Comparison of ENCODE assay signal across 14 mouse cellular contexts in genomic region chr10:115099890-115100580, GRCm38 (mm10).
A peak's percentile ranks its signal among the peaks of the same experiment; 100 is the strongest.
DNase-seq lines count a peak whose midpoint lies in the region; ATAC-seq and TF ChIP-seq lines count a peak whose summit lies in the region.
"Had no signal": no experiment of that assay in that cellular context is flagged by ENCODE, and none has a peak within 500 bp of the region (broad histone marks: within the 10 kb centered on the region; RNA-seq: fewer than 3 reads in every experiment).

No protein-coding gene starts in this region.

- H3K27me3 ChIP-seq in hindbrain, embryonic 14.5 days (ENCODE audit: control insufficient read depth, insufficient read depth, low read length) = no peaks in the 10 kb centered on the region
- H3K27me3 ChIP-seq: embryonic facial prominence, embryonic 12.5 days; forebrain, embryonic 15.5 days; stomach, embryonic 15.5 days had no signal

- no peaks in the 10 kb centered on the region for H3K9me3 ChIP-seq in hindbrain, embryonic 14.5 days (ENCODE audit: control insufficient read depth, low read length)
- H3K9me3 ChIP-seq: embryonic facial prominence, embryonic 12.5 days; forebrain, embryonic 15.5 days; stomach, embryonic 15.5 days had no signal

- WGBS in hindbrain, embryonic 14.5 days = 77% methylated on average over 9 of the region's 9 CpGs

- H3K4me2 ChIP-seq in hindbrain, embryonic 14.5 days (replicated peaks) = no peak overlapping the region
- H3K4me2 ChIP-seq: embryonic facial prominence, embryonic 12.5 days; forebrain, embryonic 15.5 days; stomach, embryonic 15.5 days had no signal

- H3K27ac ChIP-seq in bone marrow macrophage, adult 2 months (ENCODE audit: insufficient read depth, low read depth, low read length) = peak overlapping the region; percentile 9
- H3K27ac ChIP-seq in hindbrain, embryonic 14.5 days = no peak overlapping the region
- H3K27ac ChIP-seq: embryonic facial prominence, embryonic 12.5 days; forebrain, embryonic 15.5 days; stomach, embryonic 15.5 days had no signal

- peaks cover 19% of the 10 kb centered on the region for H3K4me1 ChIP-seq in bone marrow macrophage, adult 2 months (ENCODE audit: control insufficient read depth, insufficient read depth, low read length)
- no peaks in the 10 kb centered on the region for H3K4me1 ChIP-seq in hindbrain, embryonic 14.5 days (replicated peaks; ENCODE audit: control insufficient read depth, insufficient read depth, low read length)
- H3K4me1 ChIP-seq: embryonic facial prominence, embryonic 12.5 days; forebrain, embryonic 15.5 days; stomach, embryonic 15.5 days had no signal

- intact Hi-C loops in heart, postnatal 25 days (cut with DNase I) = no loop called here

- H3K9ac ChIP-seq in hindbrain, embryonic 14.5 days = no peak overlapping the region
- H3K9ac ChIP-seq: embryonic facial prominence, embryonic 12.5 days; forebrain, embryonic 15.5 days; stomach, embryonic 15.5 days had no signal

- no peak for TF ChIP-seq CTCF in bone marrow macrophage, adult 2 months (IDR thresholded peaks at IDR 0.05; ENCODE audit: low read depth, low read length)

- H3K4me3 ChIP-seq in bone marrow macrophage, adult 2 months (ENCODE audit: insufficient read depth, low read length) = no peak overlapping the region
- H3K4me3 ChIP-seq in hindbrain, embryonic 14.5 days (replicated peaks; ENCODE audit: low read length) = no peak overlapping the region
- H3K4me3 ChIP-seq: embryonic facial prominence, embryonic 12.5 days; forebrain, embryonic 15.5 days; stomach, embryonic 15.5 days had no signal

- no peaks in the 10 kb centered on the region for H3K36me3 ChIP-seq in hindbrain, embryonic 14.5 days (replicated peaks; ENCODE audit: control insufficient read depth, insufficient read depth)
- H3K36me3 ChIP-seq: embryonic facial prominence, embryonic 12.5 days; forebrain, embryonic 15.5 days; stomach, embryonic 15.5 days had no signal

- no peak for ATAC-seq in hindbrain, embryonic 14.5 days (ENCODE audit: low FRiP score)
- ATAC-seq: forebrain, embryonic 15.5 days had no signal

- DNase-seq in heart, adult 18-20 months = peak; percentile 37 to 60
- DNase-seq in heart, postnatal 25 days (ENCODE audit: low spot score) = no peak
- peak; percentile 54 for DNase-seq in Muller cell, postnatal 12 days (ENCODE audit: inconsistent ontology term)
- DNase-seq in gastrocnemius, postnatal 25 days = peak; percentile 31
- DNase-seq in urinary bladder, postnatal 4 days (ENCODE audit: low spot score in 2 of 2) = no peak
- no peak for DNase-seq in hindbrain, embryonic 14.5 days (ENCODE audit: low spot score)
- DNase-seq in retina, embryonic 14.5 days (ENCODE audit: low spot score) = no peak
- DNase-seq: kidney, adult 2 months; liver; lung, postnatal 4 days had no signal

- TF ChIP-seq POLR2A in bone marrow macrophage, adult 2 months (IDR thresholded peaks at IDR 0.05; ENCODE audit: borderline replicate concordance, low read depth, low read length) = no peak

Comparison
In these comparisons a context has a peak if more than half of its experiments do, and no peak if none do; other contexts are left out.
1. DNase-seq: peak in heart, adult 18-20 months (2 of 2), Muller cell, postnatal 12 days (single experiment) and gastrocnemius, postnatal 25 days (single experiment); none in heart, postnatal 25 days (single experiment), urinary bladder, postnatal 4 days (0 of 2), hindbrain, embryonic 14.5 days (single experiment) and retina, embryonic 14.5 days (single experiment).